Mouse (Mus musculus) liver, embryonic 11.5 days (tissue): ENCODE measurements around the gene Timm23. TPM values are rescaled to one million over a fixed set of nuclear protein-coding genes. Genes with fewer than 3 reads are reported as not detected.

Source experiments
- ATAC-seq: fragments of 200-750 bp; cut with Nextera tagmentation; replicated peaks from 2 replicates; pipeline ENCODE4 v1.8.0; 2017; ENCODE audit warnings: moderate number of reproducible peaks, mild to moderate bottlenecking, moderate TSS enrichment, moderate library complexity; ENCODE audit not compliant: low FRiP score
- DNase-seq: peaks from one replicate; pipeline ENCODE4 v3.0.0-alpha.2; 2017; ENCODE audit warnings: low spot score
- H3K27ac ChIP-seq: fragments of 300-500 bp; sonication (generic); 2 replicates; pipeline ENCODE4 v1.5.1; 2014; ENCODE audit warnings: mild to moderate bottlenecking, low read depth, low read length, control low read depth
- H3K27me3 ChIP-seq: fragments of 300-500 bp; sonication (generic); replicated peaks from 2 replicates; pipeline ENCODE4 v1.6.1; 2014; ENCODE audit warnings: low read length, mixed read lengths; ENCODE audit not compliant: control insufficient read depth, insufficient read depth
- H3K36me3 ChIP-seq: fragments of 300-500 bp; sonication (generic); 2 replicates; pipeline ENCODE4 v1.6.1; 2014; ENCODE audit warnings: mild to moderate bottlenecking, low read length, moderate library complexity, mixed read lengths; ENCODE audit not compliant: control insufficient read depth, insufficient read depth
- H3K4me1 ChIP-seq: fragments of 300-500 bp; sonication (generic); replicated peaks from 2 replicates; pipeline ENCODE4 v1.6.1; 2014; ENCODE audit warnings: low read length, mixed read lengths; ENCODE audit not compliant: control insufficient read depth, insufficient read depth
- H3K4me2 ChIP-seq: fragments of 300-500 bp; sonication (generic); 2 replicates; pipeline ENCODE4 v1.6.1; 2014; ENCODE audit warnings: mild to moderate bottlenecking, control low read depth, moderate library complexity
- H3K4me3 ChIP-seq: fragments of 300-500 bp; sonication (generic); 2 replicates; pipeline ENCODE4 v1.5.1; 2014; ENCODE audit warnings: low read depth, low read length, control low read depth
- H3K9ac ChIP-seq: fragments of 300-500 bp; sonication (generic); 2 replicates; pipeline ENCODE4 v1.6.1; 2014; ENCODE audit warnings: low read depth, low read length, control low read depth
- H3K9me3 ChIP-seq: fragments of 300-500 bp; sonication (generic); 2 replicates; pipeline ENCODE4 v1.6.1; 2016; ENCODE audit warnings: low read length, inconsistent platforms, mixed read lengths; ENCODE audit not compliant: control insufficient read depth
- WGBS: fragments of 180-500 bp; shearing (Covaris S2); extraction: QIAGEN DNeasy Blood & Tissue Kit; methylation state at CpG from one replicate; pipeline ENCODE4 v1.1.7; 2014; 5-methylcytosine and 5-hydroxymethylcytosine counted together
- polyA plus RNA-seq: library from polyadenylated mRNA; unstranded; fragments of >200 nt; fragmentation: Nextera tagmentation; extraction: Ambion mirVana; gene quantifications from 2 replicates; pipeline ENCODE4 v1.2.1, GENCODE M21; 2014

Gene Timm23
- polyA plus RNA-seq, 1 experiment from 2014 or later = 425 TPM

- H3K36me3 ChIP-seq = no peaks in the 10 kb centered on the region
- no peaks in the 10 kb centered on the region for H3K9me3 ChIP-seq
- peaks cover 54% of the 10 kb centered on the region for H3K4me1 ChIP-seq
- peak overlapping the region; percentile 95 for H3K9ac ChIP-seq
- DNase-seq (no peak), ATAC-seq (peak; percentile 16; the same call in 1 of the 2 replicates)
- H3K4me3 ChIP-seq = peak overlapping the region; percentile 76
- no peaks in the 10 kb centered on the region for H3K27me3 ChIP-seq
- WGBS = 62% methylated on average over 12 of the region's 12 CpGs
- H3K27ac ChIP-seq = peak overlapping the region; percentile 87
- H3K4me2 ChIP-seq = peak overlapping the region; percentile 91
Measured at GRCm38 (mm10) chr14:32161090-32161885, 40.4 kb downstream of the Timm23 start.

GRCm38 (mm10) chr14:32160563-32160962 lies 41.1 kb downstream of the Timm23 start:
- Histone ChIP-seq H3K27me3 (no peaks in the 10 kb centered on the region), H3K9ac (peak overlapping the region; percentile 95), H3K27ac (peak overlapping the region; percentile 87), H3K4me2 (peak overlapping the region; percentile 91), H3K4me3 (peak overlapping the region; percentile 76), H3K36me3 (no peaks in the 10 kb centered on the region), H3K9me3 (no peaks in the 10 kb centered on the region), H3K4me1 (peaks cover 52% of the 10 kb centered on the region)
- DNase-seq = no peak
- ATAC-seq = no peak
- 19% methylated on average over 7 of the region's 7 CpGs for WGBS

GRCm38 (mm10) chr14:32159690-32160246 lies 41.9 kb downstream of the Timm23 start, which contains the start of gene Ncoa4:
Gene Ncoa4, plus strand, starts transcription at chr14:32159865.
- no peaks in the 10 kb centered on the region for H3K36me3 ChIP-seq
- H3K9me3 ChIP-seq = no peaks in the 10 kb centered on the region
- H3K27ac ChIP-seq = peak within 1 kb of the TSS; percentile 87
- peak within 1 kb of the TSS; percentile 95 for H3K9ac ChIP-seq
- ATAC-seq (peak; percentile 94), DNase-seq (peak; percentile 93)
- H3K4me3 ChIP-seq = peak within 1 kb of the TSS; percentile 76
- under 1% methylated on average over 40 of the region's 40 CpGs for WGBS
- H3K4me1 ChIP-seq = peaks cover 44% of the 10 kb centered on the region
- H3K4me2 ChIP-seq = peak within 1 kb of the TSS; percentile 91
- no peaks in the 10 kb centered on the region for H3K27me3 ChIP-seq

GRCm38 (mm10) chr14:32159150-32159670 lies 42.5 kb downstream of the Timm23 start:
- Histone ChIP-seq H3K9ac (peak overlapping the region; percentile 45; the same call in 1 of the 2 replicates), H3K9me3 (no peaks in the 10 kb centered on the region), H3K4me3 (peak overlapping the region; percentile 76), H3K27ac (peak overlapping the region; percentile 62), H3K4me2 (peak overlapping the region; percentile 59), H3K36me3 (no peaks in the 10 kb centered on the region), H3K27me3 (no peaks in the 10 kb centered on the region), H3K4me1 (peaks cover 39% of the 10 kb centered on the region)
- ATAC-seq (peak; percentile 44), DNase-seq (peak; percentile 44)
- WGBS = 21% methylated on average over 4 of the region's 4 CpGs

- WGBS = 89% methylated on average over 6 of the region's 6 CpGs
- Histone ChIP-seq H3K36me3 (no peaks in the 10 kb centered on the region), H3K9me3 (no peaks in the 10 kb centered on the region), H3K4me1 (no peaks in the 10 kb centered on the region), H3K9ac (no peak overlapping the region), H3K4me2 (no peak overlapping the region), H3K27ac (no peak overlapping the region), H3K27me3 (no peaks in the 10 kb centered on the region), H3K4me3 (no peak overlapping the region)
- ATAC-seq = no peak
- no peak for DNase-seq
Measured at GRCm38 (mm10) chr14:32154758-32155157, 46.9 kb downstream of the Timm23 start.

- H3K36me3 ChIP-seq = no peaks in the 10 kb centered on the region
- H3K9me3 ChIP-seq = peaks cover under 1% of the 10 kb centered on the region; the same call in 1 of the 2 replicates
- no peak overlapping the region for H3K9ac ChIP-seq
- ATAC-seq = no peak
- H3K27ac ChIP-seq = no peak overlapping the region
- no peak overlapping the region for H3K4me2 ChIP-seq
- no peaks in the 10 kb centered on the region for H3K4me1 ChIP-seq
- WGBS = 95% methylated on average over 2 of the region's 2 CpGs
- DNase-seq = no peak
- H3K27me3 ChIP-seq = no peaks in the 10 kb centered on the region
- H3K4me3 ChIP-seq = no peak overlapping the region
Measured at GRCm38 (mm10) chr14:32153156-32153555, 48.5 kb downstream of the Timm23 start.

GRCm38 (mm10) chr14:32152243-32152965 lies 49.3 kb downstream of the Timm23 start:
- no peaks in the 10 kb centered on the region for H3K4me1 ChIP-seq
- H3K4me3 ChIP-seq = no peak overlapping the region
- H3K27ac ChIP-seq = no peak overlapping the region
- H3K36me3 ChIP-seq = no peaks in the 10 kb centered on the region
- no peak overlapping the region for H3K9ac ChIP-seq
- WGBS = 89% methylated on average over 18 of the region's 18 CpGs
- peaks cover 6% of the 10 kb centered on the region; the same call in 1 of the 2 replicates for H3K9me3 ChIP-seq
- ATAC-seq = no peak
- no peak for DNase-seq
- no peaks in the 10 kb centered on the region for H3K27me3 ChIP-seq
- no peak overlapping the region for H3K4me2 ChIP-seq

- peaks cover 3% of the 10 kb centered on the region for H3K4me1 ChIP-seq
- no peaks in the 10 kb centered on the region for H3K36me3 ChIP-seq
- H3K4me3 ChIP-seq = no peak overlapping the region
- DNase-seq = no peak
- H3K27ac ChIP-seq = no peak overlapping the region
- ATAC-seq = no peak
- 84% methylated on average over 2 of the region's 2 CpGs for WGBS
- H3K4me2 ChIP-seq = no peak overlapping the region
- H3K9me3 ChIP-seq = peaks cover 6% of the 10 kb centered on the region; the same call in 1 of the 2 replicates
- no peaks in the 10 kb centered on the region for H3K27me3 ChIP-seq
- H3K9ac ChIP-seq = no peak overlapping the region
Measured at GRCm38 (mm10) chr14:32150872-32151271, 50.8 kb downstream of the Timm23 start.
